ENCODE assay signal across 24 mouse cellular contexts in the genomic region with DNA sequence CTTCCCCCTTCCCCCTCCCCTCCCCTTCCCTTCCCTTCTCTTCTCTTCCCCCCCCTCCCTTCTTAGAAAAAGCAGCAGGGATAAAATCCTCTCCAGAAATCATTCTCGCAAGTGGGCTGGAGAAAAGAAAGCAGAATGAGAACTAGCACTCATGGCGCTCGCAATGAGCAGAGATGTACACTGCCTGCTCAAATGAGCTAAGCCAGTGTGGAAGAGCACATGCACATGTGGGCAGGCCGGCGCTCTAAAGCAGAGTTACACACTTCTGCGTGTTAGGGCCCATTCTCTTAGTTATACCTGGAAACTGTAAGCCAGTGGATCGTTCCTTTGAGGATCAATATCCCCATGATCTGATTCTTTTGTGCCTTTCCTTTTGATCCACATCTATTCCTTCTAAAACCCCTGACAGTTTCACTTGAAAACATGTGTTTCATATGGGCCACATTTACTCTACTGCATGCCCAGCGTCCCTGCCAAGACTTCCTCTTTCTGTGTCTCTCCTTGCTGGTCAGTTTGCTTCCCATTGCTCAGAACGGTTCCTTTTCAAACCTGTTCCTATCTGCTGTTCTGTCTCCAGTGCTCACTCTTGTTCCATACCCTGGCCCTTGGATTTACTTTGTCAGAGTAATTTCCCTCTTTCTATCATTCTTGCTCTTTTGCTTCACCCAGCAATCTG.
"Had no signal": no experiment of that assay in that cellular context is flagged by ENCODE, and none has a peak within 500 bp of the region (broad histone marks: within the 10 kb centered on the region; RNA-seq: fewer than 3 reads in every experiment).

No protein-coding gene starts in this region.

- H3K27me3 ChIP-seq: limb, embryonic 13.5 days; liver, embryonic 12.5 days; liver, embryonic 15.5 days; lung, embryonic 15.5 days; neural tube, embryonic 12.5 days; neural tube, embryonic 15.5 days; stomach, embryonic 15.5 days had no signal

- DNase-seq: kidney, adult 2 months; kidney, postnatal 25 days; layer of hippocampus, adult 9-11 months; liver; lung, adult 18-20 months; lung, postnatal 10 days; lung, postnatal 36 days; midbrain, embryonic 14.5 days; retina, postnatal 1 day; right cerebral cortex, postnatal 25 days; spleen, adult 18-20 months; thymus, adult 2 months; thymus, postnatal 14 days; thymus, postnatal 4 days had no signal

- H3K36me3 ChIP-seq: limb, embryonic 10.5 days; limb, embryonic 13.5 days; liver, embryonic 12.5 days; liver, embryonic 15.5 days; lung, embryonic 15.5 days; neural tube, embryonic 12.5 days; neural tube, embryonic 15.5 days; stomach, embryonic 15.5 days had no signal

- H3K4me3 ChIP-seq: layer of hippocampus, adult 2 months; limb, embryonic 10.5 days; limb, embryonic 13.5 days; liver, embryonic 12.5 days; liver, embryonic 15.5 days; lung, embryonic 15.5 days; neural tube, embryonic 12.5 days; neural tube, embryonic 15.5 days; stomach, embryonic 15.5 days had no signal

- H3K27ac ChIP-seq: kidney, postnatal 0 days; layer of hippocampus, adult 2 months; limb, embryonic 10.5 days; limb, embryonic 13.5 days; liver, embryonic 12.5 days; liver, embryonic 15.5 days; lung, embryonic 15.5 days; neural tube, embryonic 12.5 days; neural tube, embryonic 15.5 days; stomach, embryonic 15.5 days had no signal

- H3K4me1 ChIP-seq: limb, embryonic 10.5 days; liver, embryonic 12.5 days; liver, embryonic 15.5 days; lung, embryonic 15.5 days; neural tube, embryonic 12.5 days; stomach, embryonic 15.5 days had no signal

- H3K9ac ChIP-seq: limb, embryonic 13.5 days; liver, embryonic 12.5 days; liver, embryonic 15.5 days; lung, embryonic 15.5 days; neural tube, embryonic 12.5 days; neural tube, embryonic 15.5 days; stomach, embryonic 15.5 days had no signal

- ATAC-seq: liver, embryonic 12.5 days had no signal

- H3K4me2 ChIP-seq: limb, embryonic 13.5 days; liver, embryonic 12.5 days; liver, embryonic 15.5 days; lung, embryonic 15.5 days; neural tube, embryonic 12.5 days; neural tube, embryonic 15.5 days; stomach, embryonic 15.5 days had no signal

- H3K9me3 ChIP-seq: limb, embryonic 10.5 days; limb, embryonic 13.5 days; liver, embryonic 12.5 days; liver, embryonic 15.5 days; lung, embryonic 15.5 days; neural tube, embryonic 12.5 days; neural tube, embryonic 15.5 days; stomach, embryonic 15.5 days had no signal
